Mouse (Mus musculus): ENCODE results near the gene Fdxr. TPM values are rescaled to one million over a fixed set of nuclear protein-coding genes. Genes with fewer than 3 reads are reported as not detected.

The Fdxr gene
- total RNA-seq, 2 experiments from 2014 or later: 3.2 TPM

- peak; percentile 82 for DNase-seq (ENCODE audit: low spot score)
Measured at GRCm38 (mm10) chr11:115270148-115270861, 6.5 kb downstream of the Fdxr start.

- no peak for DNase-seq (ENCODE audit: low spot score)
Measured at GRCm38 (mm10) chr11:115269330-115270066, 7.4 kb downstream of the Fdxr start.

- no peak for DNase-seq (ENCODE audit: low spot score)
Measured at GRCm38 (mm10) chr11:115267958-115268357, 8.9 kb downstream of the Fdxr start.

- no peak for DNase-seq (ENCODE audit: low spot score)
Measured at GRCm38 (mm10) chr11:115267061-115267883, 9.6 kb downstream of the Fdxr start, which contains the start of gene Grin2c. Grin2c (minus strand) TSS chr11:115267243.

GRCm38 (mm10) chr11:115266400-115266778, 10.5 kb downstream of the Fdxr start:
- DNase-seq (ENCODE audit: low spot score): no peak

- no peak for DNase-seq (ENCODE audit: low spot score)
Measured at GRCm38 (mm10) chr11:115265771-115266399, 11.0 kb downstream of the Fdxr start.

- DNase-seq (ENCODE audit: low spot score): no peak
Measured at GRCm38 (mm10) chr11:115264862-115265668, 11.8 kb downstream of the Fdxr start.

- no peak for DNase-seq (ENCODE audit: low spot score)
Measured at GRCm38 (mm10) chr11:115264136-115264861, 12.6 kb downstream of the Fdxr start.

- DNase-seq (ENCODE audit: low spot score): no peak
Measured at GRCm38 (mm10) chr11:115262954-115263353, 13.9 kb downstream of the Fdxr start.

GRCm38 (mm10) chr11:115259134-115259533, 17.7 kb downstream of the Fdxr start:
- DNase-seq (ENCODE audit: low spot score): no peak

GRCm38 (mm10) chr11:115257775-115258510, 18.9 kb downstream of the Fdxr start:
- DNase-seq (ENCODE audit: low spot score): no peak

GRCm38 (mm10) chr11:115251258-115251657, 25.6 kb downstream of the Fdxr start:
- no peak for DNase-seq (ENCODE audit: low spot score)

- DNase-seq (ENCODE audit: low spot score): no peak
Measured at GRCm38 (mm10) chr11:115250405-115251090, 26.3 kb downstream of the Fdxr start.

GRCm38 (mm10) chr11:115249721-115250404, 27.0 kb downstream of the Fdxr start:
- DNase-seq (ENCODE audit: low spot score): no peak

GRCm38 (mm10) chr11:115247945-115248344, 28.9 kb downstream of the Fdxr start:
- DNase-seq (ENCODE audit: low spot score): no peak

- DNase-seq (ENCODE audit: low spot score): no peak
Measured at GRCm38 (mm10) chr11:115247240-115247639, 29.6 kb downstream of the Fdxr start.

GRCm38 (mm10) chr11:115246386-115246785, 30.5 kb downstream of the Fdxr start:
- no peak for DNase-seq (ENCODE audit: low spot score)

- DNase-seq (ENCODE audit: low spot score): no peak
Measured at GRCm38 (mm10) chr11:115244840-115245239, 32.0 kb downstream of the Fdxr start.

All from gastrocnemius, adult 18-20 months (tissue).